Mouse (Mus musculus) adrenal gland, postnatal 10 days (tissue): ENCODE data around the gene Gm17535. TPM values are rescaled to one million over a fixed set of nuclear protein-coding genes. Genes with fewer than 3 reads are reported as not detected.
A peak's percentile ranks its signal among the peaks of the same experiment; 100 is the strongest.
"Not testable (repeated sequence)": the region's sequence is repeated elsewhere in the genome, so short reads cannot be mapped to it uniquely, and the experiment has no call there.

Experiments
- DNase-seq: peaks from one replicate; pipeline ENCODE4 v3.0.0; 2021; ENCODE audit warnings: mixed read lengths
- microRNA-seq: library from miRNA; unstranded; fragments of <30 nt; microRNA quantifications from one replicate; pipeline ENCODE4 v1.2.0, GENCODE M21; 2021
- total RNA-seq, 2 experiments: library from RNA; stranded (reverse); gene quantifications; 2 replicates each; pipeline ENCODE4 v1.2.3; 2021

Gm17535 gene
- total RNA-seq, 2 experiments from 2014 or later: not detected

- DNase-seq: not testable (repeated sequence)
Observed at GRCm38 (mm10) chr9:3024912-3025467, 9.4 kb upstream of the Gm17535 start, which contains the start of gene Gm10717. Gene Gm10717, plus strand, starts transcription at chr9:3025417.

- peak; percentile 65 for DNase-seq
Observed at GRCm38 (mm10) chr9:3025653-3026052, 8.7 kb upstream of the Gm17535 start.

- not testable (repeated sequence) for DNase-seq
Observed at GRCm38 (mm10) chr9:3026136-3026535, 8.3 kb upstream of the Gm17535 start.

- peak; percentile 3 for DNase-seq
Observed at GRCm38 (mm10) chr9:3026741-3027140, 7.7 kb upstream of the Gm17535 start.

GRCm38 (mm10) chr9:3027200-3027599 is 7.2 kb upstream of the Gm17535 start:
- not testable (repeated sequence) for DNase-seq

- peak; percentile 29 for DNase-seq
Observed at GRCm38 (mm10) chr9:3029276-3030000, 5.0 kb upstream of the Gm17535 start.

GRCm38 (mm10) chr9:3030677-3031318 is 3.6 kb upstream of the Gm17535 start:
- DNase-seq: not testable (repeated sequence)

- not testable (repeated sequence) for DNase-seq
Observed at GRCm38 (mm10) chr9:3036577-3036976, 2.2 kb downstream of the Gm17535 start, which contains the start of gene Gm10715. Gene Gm10715, plus strand, starts transcription at chr9:3036877.

GRCm38 (mm10) chr9:3038161-3038560 is 3.8 kb downstream of the Gm17535 start:
- not testable (repeated sequence) for DNase-seq

Small RNAs within 50 kb of the gene (microRNA-seq; reads per million reads assigned to microRNA genes)
- gene Mir101c: not detected

Other genes starting within 250 kb of the Gm17535 start
- not detected for gene Gm10722, start 33.7 kb upstream of the Gm17535 start, total RNA-seq
- 1 to 10 TPM in 1 of 2 experiments, not detected in 1; 1.1 TPM for gene Gm11168, start 31.3 kb upstream of the Gm17535 start, total RNA-seq
- gene Gm10721, start 21.5 kb upstream of the Gm17535 start, total RNA-seq: 1 to 10 TPM in 1 of 2 experiments, not detected in 1; 1.1 TPM
- gene Gm10720, start 18.9 kb upstream of the Gm17535 start, total RNA-seq: not detected
- gene Gm10719, start 17.2 kb upstream of the Gm17535 start, total RNA-seq: 1 to 10 TPM; 1.3 to 1.7 TPM
- 1 to 10 TPM; 1.4 to 3.2 TPM for gene Gm10718, start 11.1 kb upstream of the Gm17535 start, total RNA-seq
- 1 to 10 TPM in 1 of 2 experiments, under 1 TPM in 1; 0.57 to 1.8 TPM for gene Gm10717, start 9.2 kb upstream of the Gm17535 start, total RNA-seq
- gene Gm10715, start 2.3 kb downstream of the Gm17535 start, total RNA-seq: not detected